Mouse (Mus musculus): ENCODE data around the gene Ckap5.

The Ckap5 gene

DNA sequence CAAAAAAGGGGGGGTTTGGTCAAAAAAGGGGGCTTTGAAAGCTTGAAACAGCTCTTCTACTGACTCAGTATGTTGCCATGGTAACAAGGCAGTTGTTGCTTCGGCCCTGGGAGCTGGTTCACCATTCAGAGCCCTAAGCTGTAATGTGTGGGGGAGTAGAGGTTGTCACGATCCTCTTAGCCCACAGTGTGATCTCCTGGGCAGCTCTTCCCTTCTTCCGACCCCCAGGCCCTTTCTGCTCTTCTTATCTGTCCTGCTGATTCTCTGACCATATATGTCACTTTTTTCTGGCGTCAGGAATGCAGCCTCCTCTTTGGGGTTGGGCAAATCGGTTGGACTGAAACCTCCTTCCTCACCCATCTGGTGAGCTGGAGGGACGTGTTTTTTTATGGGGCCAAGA lies 126.3 kb downstream of the Ckap5 start:
- DNase-seq (ENCODE audit: low spot score) = peak; percentile 39

DNA sequence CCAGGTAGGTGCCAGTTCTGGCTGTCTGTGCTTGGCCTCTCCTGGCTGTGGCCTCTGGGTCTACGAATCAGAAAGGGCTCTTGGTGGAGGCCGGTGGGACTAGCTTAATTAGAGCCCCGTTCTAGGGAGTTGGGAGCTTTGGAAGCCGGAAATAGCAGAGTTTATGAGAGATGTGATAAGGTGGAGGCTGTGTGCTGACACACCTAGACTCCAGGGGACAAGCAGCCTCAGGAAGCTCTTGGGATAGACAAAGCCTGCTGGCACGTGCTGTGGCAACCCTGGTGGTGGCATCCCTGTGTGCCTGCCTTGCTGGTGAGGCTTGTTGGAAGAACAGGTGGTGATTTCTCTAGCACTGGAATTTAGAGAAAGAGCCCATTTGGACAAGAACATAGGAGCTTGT lies 128.8 kb downstream of the Ckap5 start:
- no peak for DNase-seq (ENCODE audit: low spot score)

DNA sequence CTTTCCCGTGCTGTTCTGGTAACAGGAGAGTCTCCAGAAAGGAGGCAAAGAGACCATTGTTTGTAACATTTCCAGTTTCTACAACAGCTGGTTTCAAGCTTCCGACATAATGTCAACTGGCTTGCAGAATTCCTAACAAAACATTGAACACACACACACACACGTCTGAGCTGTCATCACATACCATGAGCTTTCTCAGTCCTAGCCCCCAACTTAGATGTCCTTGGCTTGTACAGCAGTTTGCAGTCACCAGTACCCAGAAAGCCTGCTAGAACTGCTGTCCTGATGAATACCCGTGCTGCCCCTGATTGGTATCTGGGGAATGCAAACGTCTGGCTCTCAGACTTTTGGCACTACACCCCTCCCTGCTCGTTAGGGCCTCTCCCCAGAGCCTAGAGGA lies 129.3 kb downstream of the Ckap5 start:
- DNase-seq (ENCODE audit: low spot score) = no peak

- DNase-seq (ENCODE audit: low spot score) = no peak
Observed at GRCm38 (mm10) chr2:91656774-91657173, 130.2 kb downstream of the Ckap5 start.

- DNase-seq (ENCODE audit: low spot score) = no peak
Observed at GRCm38 (mm10) chr2:91659657-91660056, 133.1 kb downstream of the Ckap5 start.

GRCm38 (mm10) chr2:91660981-91661380 lies 134.4 kb downstream of the Ckap5 start:
- no peak for DNase-seq (ENCODE audit: low spot score)

GRCm38 (mm10) chr2:91664780-91665179 lies 138.2 kb downstream of the Ckap5 start:
- DNase-seq (ENCODE audit: low spot score) = no peak

GRCm38 (mm10) chr2:91666386-91666910 lies 139.9 kb downstream of the Ckap5 start:
- DNase-seq (ENCODE audit: low spot score) = no peak

- no peak for DNase-seq (ENCODE audit: low spot score)
Observed at GRCm38 (mm10) chr2:91667747-91668146, 141.2 kb downstream of the Ckap5 start.

- DNase-seq (ENCODE audit: low spot score) = no peak
Observed at GRCm38 (mm10) chr2:91669326-91669725, 142.8 kb downstream of the Ckap5 start.

DNA sequence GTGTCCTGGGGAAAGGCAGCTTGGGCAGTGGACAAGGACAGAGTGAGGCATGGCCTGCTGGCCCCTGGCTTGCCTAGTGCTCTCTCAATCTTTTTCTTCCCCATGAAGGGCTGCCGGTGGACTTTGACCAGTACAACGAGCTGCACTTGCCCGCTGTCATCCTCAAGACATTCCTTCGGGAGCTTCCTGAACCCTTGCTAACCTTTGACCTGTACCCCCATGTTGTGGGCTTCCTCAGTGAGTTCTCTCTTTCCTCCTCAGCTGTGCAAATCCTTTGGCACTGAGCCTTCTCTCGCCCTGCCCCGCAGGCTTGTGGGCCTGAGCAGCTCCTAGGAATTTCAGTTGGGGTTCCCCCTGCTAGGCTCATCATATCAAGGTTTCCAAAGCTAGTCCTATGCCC lies 143.5 kb downstream of the Ckap5 start:
- no peak for DNase-seq (ENCODE audit: low spot score)
